Mouse (Mus musculus) limb, embryonic 10.5 days (tissue): ENCODE data around the gene Hoxb4. TPM values are rescaled to one million over a fixed set of nuclear protein-coding genes. Genes with fewer than 3 reads are reported as not detected.
A peak's percentile ranks its signal among the peaks of the same experiment; 100 is the strongest.

Source experiments
- DNase-seq: peaks from one replicate; pipeline ENCODE4 v3.0.0-alpha.2; 2017; ENCODE audit warnings: low spot score
- H3K27ac ChIP-seq: fragments of 300-500 bp; sonication (generic); 2 replicates; pipeline ENCODE4 v1.5.1; 2016; ENCODE audit warnings: mild to moderate bottlenecking
- H3K27me3 ChIP-seq: fragments of 300-500 bp; sonication (generic); 2 replicates; pipeline ENCODE4 v1.6.1; 2016; ENCODE audit warnings: low read depth, mild to moderate bottlenecking; ENCODE audit not compliant: poor library complexity, severe bottlenecking
- H3K36me3 ChIP-seq: fragments of 300-500 bp; sonication (generic); 2 replicates; pipeline ENCODE4 v1.6.1; 2016; ENCODE audit warnings: mild to moderate bottlenecking, moderate library complexity
- H3K4me1 ChIP-seq: fragments of 300-500 bp; sonication (generic); 2 replicates; pipeline ENCODE4 v1.6.1; 2016
- H3K4me3 ChIP-seq: fragments of 300-500 bp; sonication (generic); 2 replicates; pipeline ENCODE4 v1.5.1; 2016; ENCODE audit warnings: mild to moderate bottlenecking, moderate library complexity
- H3K9me3 ChIP-seq: fragments of 300-500 bp; sonication (generic); replicated peaks from 2 replicates; pipeline ENCODE4 v1.6.1; 2016; ENCODE audit warnings: mild to moderate bottlenecking
- WGBS: fragments of 180-500 bp; shearing (Covaris S2); methylation state at CpG from one replicate; pipeline ENCODE4 v1.1.7; 2016; 5-methylcytosine and 5-hydroxymethylcytosine counted together
- polyA plus RNA-seq: library from polyadenylated mRNA; unstranded; fragments of >200 nt; fragmentation: Nextera tagmentation; extraction: Ambion mirVana; gene quantifications from 2 replicates; pipeline ENCODE4 v1.2.1, GENCODE M21; 2016

Gene Hoxb4
- polyA plus RNA-seq, 1 experiment from 2014 or later: 0.89 TPM

DNA sequence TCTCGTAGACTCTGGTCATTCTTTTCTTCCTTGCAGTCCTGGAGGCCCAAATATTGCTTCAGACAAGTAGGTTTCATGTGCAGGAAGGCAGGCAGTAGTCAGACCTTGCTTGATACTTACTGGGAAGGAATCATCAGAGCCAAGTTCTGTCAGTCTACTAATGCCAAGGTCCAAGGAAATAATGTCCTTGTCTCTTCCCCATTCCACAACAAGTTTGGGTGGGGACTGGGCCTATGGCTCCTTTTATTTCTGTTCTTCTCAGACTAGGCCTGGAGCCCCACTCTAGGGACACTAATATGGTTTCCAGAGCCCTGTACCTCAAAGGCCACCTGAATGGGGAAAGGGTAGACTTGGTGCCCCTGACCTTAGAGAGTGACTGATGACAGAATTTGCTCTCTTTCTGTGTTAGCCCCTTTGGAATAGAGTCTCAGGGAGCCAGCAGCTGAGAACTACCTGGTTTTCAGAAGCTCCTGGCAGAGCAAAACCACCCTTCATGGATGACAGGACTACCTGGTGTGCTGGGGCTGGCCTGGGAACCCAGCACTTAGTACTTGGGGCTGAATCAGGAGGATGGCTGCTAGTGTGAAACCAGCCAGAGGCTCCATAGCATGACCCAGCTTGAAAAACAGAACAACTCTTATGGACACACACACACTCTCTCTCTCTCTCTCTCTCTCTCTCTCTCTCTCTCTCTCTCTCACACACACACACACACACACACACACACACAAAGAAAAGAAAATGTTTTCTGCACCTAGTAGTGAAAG, 29.4 kb upstream of the Hoxb4 start:
- Histone ChIP-seq H3K9me3 (no peaks in the 10 kb centered on the region), H3K36me3 (no peaks in the 10 kb centered on the region), H3K27ac (no peak overlapping the region), H3K4me1 (peaks cover 82% of the 10 kb centered on the region), H3K27me3 (peaks cover 99% of the 10 kb centered on the region), H3K4me3 (no peak overlapping the region)
- no peak for DNase-seq
- WGBS: 28% methylated on average over 1 of the region's 1 CpGs

DNA sequence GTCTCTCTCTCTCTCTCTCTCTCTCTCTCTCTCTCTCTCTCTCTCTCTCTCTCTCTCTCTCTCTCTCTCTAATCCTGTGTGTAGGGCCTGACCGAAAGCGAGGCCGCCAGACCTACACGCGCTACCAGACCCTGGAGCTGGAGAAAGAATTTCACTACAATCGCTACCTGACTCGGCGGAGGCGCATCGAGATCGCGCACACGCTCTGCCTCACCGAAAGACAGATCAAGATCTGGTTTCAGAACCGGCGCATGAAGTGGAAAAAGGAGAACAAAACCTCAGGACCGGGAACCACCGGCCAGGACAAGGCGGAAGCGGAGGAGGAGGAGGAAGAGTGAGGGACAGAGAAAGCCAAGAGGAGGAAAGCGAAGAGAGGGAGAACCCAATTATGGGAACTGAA, 28.8 kb upstream of the Hoxb4 start:
- Histone ChIP-seq H3K36me3 (no peaks in the 10 kb centered on the region), H3K27me3 (peaks cover 99% of the 10 kb centered on the region), H3K27ac (no peak overlapping the region), H3K9me3 (no peaks in the 10 kb centered on the region), H3K4me1 (peaks cover 80% of the 10 kb centered on the region), H3K4me3 (no peak overlapping the region)
- WGBS: 22% methylated on average over 21 of the region's 21 CpGs
- no peak for DNase-seq

DNA sequence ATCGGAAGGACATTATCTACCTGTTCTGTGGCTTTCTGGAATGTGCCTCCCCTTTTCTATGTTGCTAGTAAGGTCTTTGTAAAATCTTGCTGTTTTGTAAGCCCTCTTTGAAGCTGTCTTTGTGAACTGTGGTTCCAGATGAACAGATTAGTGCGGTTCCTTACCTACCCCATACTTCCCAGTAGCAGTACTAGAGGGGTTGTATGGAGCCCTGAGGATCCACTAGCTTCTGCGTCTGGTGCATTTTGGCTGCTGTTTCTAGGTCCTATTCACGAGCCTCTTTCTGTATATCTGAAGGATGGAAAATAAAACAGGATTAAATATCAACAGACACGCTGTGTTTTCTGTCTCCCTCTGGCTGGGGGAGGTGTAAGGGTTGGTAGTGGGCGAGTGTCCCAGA, 28.2 kb upstream of the Hoxb4 start:
- H3K27me3 ChIP-seq: peaks cover 99% of the 10 kb centered on the region

DNA sequence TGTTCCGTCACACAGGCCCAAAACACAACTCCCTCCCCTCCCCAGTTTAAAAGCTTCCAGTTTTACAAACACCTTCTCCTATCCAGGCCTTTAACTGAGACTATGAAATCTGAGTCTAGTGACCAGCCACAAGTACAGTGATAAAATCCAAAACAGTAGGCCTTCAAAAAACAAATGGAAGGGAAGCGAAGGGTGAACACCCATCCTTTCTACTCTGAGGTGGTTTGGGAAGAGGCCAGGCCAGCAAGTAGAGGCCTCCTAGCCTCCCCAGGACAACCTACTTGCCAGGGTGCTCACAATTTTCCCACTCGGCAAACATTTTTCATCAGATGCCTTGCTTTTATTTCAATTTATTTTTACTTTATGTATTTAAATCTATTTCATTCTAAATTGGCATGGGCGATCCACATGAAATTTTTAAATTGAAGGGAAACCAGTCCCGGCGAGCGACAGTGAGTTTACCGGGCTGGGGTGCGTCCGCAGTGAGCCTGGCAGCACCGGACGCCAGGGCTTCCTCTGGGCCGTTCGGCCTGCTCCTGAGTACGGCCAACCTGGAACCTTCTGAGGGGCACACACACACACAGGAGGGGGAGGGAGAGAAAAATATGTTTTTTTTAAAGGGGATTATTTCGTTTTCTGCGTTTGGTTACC, 27.2 kb upstream of the Hoxb4 start:
- Histone ChIP-seq H3K27me3 (peaks cover 99% of the 10 kb centered on the region), H3K27ac (no peak overlapping the region), H3K4me1 (peaks cover 80% of the 10 kb centered on the region), H3K36me3 (no peaks in the 10 kb centered on the region), H3K9me3 (no peaks in the 10 kb centered on the region), H3K4me3 (no peak overlapping the region)
- 16% methylated on average over 17 of the region's 17 CpGs for WGBS
- DNase-seq: no peak

More for the DNA sequence above, 28.2 kb upstream of the Hoxb4 start:
- Histone ChIP-seq H3K4me3 (no peak overlapping the region), H3K36me3 (no peaks in the 10 kb centered on the region), H3K9me3 (no peaks in the 10 kb centered on the region), H3K4me1 (peaks cover 80% of the 10 kb centered on the region), H3K27ac (no peak overlapping the region)
- WGBS: 37% methylated on average over 6 of the region's 6 CpGs
- DNase-seq: no peak

DNA sequence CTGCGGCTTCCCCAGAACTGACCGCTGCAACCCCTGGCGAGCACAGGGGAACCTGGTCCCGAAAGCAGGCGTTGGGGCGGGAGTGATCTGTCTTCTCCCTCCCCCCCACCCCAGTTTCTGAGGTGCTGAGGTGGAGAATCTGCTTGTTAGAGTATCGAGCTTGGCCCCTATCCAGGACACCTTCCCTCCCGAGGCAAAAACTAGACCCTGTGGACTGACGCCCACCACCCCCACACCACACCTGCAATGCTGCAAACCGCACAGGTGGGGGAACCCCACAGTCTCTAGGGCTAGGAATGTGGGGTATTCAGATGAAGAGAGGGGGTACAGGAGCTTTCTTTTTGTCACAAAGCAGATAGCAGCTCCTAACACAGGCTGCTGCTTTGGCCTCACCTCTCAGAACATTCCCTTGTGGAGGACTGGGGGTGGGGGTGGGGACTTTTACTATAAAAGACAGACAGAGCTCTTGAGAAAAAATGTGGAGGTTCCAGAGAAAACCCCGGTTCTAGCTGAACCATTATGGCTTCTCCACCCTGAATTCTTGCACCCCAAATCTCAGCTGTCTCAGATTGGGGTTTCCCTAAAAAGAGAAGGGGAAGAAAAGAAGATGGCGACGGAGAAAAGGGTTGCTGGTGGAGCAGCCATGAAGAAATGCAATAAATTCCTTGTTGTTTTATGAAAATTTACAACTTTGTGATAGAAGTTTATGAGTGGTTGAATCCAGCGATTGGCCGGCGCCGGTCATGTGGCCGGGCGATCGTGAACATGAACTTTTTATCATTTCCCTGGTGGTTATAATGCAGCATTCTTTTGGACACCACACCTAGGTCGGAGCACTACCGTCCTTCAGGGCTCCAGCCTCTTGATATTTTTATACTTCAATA, 26.1 kb upstream of the Hoxb4 start, which contains the start of gene Hoxb6:
Gene Hoxb6 (plus strand): TSS at position 796 of the 884 bp plus-strand sequence.
- H3K4me1 ChIP-seq: peaks cover 81% of the 10 kb centered on the region
- H3K4me3 ChIP-seq: peak within 1 kb of the TSS; percentile 56
- H3K9me3 ChIP-seq: no peaks in the 10 kb centered on the region
- no peak for DNase-seq
- peaks cover 99% of the 10 kb centered on the region for H3K27me3 ChIP-seq
- H3K36me3 ChIP-seq: no peaks in the 10 kb centered on the region
- 2% methylated on average over 22 of the region's 22 CpGs for WGBS
- peak within 1 kb of the TSS; percentile 82 for H3K27ac ChIP-seq

DNA sequence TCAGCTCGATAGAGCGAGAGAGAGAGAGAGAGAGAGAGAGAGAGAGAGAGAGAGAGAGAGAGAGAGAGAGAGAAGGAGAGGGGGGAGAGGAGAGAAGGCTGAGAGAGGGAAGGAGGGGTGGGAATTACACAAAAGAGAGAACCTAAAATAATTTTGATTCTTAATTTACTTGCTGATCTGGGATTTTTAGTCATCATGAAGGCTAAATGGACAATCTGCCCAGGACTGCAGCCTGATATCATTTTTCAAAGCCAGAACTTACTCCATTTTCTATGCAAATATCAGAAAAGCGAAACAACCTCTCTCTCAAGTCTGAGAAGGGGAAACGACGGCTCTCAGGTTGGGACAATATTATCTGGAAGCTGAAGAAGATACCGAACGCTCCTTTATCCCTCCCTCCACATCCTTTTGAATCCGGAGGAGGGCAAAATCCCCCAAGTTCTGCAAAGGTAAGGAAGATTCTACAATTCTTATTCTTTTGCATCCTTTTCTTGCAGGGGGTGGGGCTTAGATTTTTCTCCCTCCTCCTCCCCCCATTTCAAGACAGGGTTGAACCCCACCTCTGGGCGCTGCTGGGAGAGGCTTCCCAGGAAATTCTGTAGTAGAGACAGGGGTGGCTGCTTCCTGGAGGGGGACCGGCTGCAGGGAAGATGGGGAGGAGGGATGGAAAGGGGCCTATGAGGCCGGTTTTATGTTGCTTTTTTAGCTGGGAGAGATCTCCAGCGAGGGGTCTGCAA, 25.3 kb upstream of the Hoxb4 start:
- Histone ChIP-seq H3K4me1 (peaks cover 79% of the 10 kb centered on the region), H3K27me3 (peaks cover 99% of the 10 kb centered on the region), H3K9me3 (no peaks in the 10 kb centered on the region), H3K36me3 (no peaks in the 10 kb centered on the region), H3K4me3 (peak overlapping the region; percentile 56), H3K27ac (peak overlapping the region; percentile 82)
- WGBS: 6% methylated on average over 12 of the region's 12 CpGs
- no peak for DNase-seq

DNA sequence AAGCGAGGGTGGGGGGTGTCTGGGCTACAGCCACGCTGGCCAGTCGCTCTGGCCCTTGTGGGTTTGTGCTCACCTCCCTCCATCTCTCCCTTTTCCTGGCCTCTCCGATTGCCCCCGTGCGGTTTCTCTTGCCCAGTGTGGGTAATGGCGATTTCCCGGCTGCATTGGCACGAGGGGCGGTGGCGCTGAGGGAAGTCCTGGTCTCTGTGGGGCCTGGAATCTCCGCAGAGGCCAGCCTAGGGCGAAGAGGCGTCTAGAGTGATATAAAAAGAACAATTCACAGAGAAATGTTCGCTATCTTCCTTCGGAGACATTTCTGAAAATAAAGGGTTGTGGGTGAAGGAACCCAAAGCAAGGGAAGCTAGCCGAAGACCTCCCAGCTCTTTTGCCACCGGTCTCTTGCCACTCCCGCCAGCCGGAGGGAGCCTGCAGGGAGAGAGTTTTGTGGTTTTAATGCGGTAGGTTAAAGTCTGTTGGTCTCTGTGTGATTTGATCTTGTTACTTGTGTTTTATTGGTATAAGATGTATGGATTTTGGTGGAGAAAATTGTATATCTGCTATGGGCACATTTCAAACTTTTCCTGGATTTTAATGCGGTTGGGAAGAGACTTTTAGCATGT, 24.7 kb upstream of the Hoxb4 start:
- Histone ChIP-seq H3K36me3 (no peaks in the 10 kb centered on the region), H3K27me3 (peaks cover 99% of the 10 kb centered on the region), H3K9me3 (no peaks in the 10 kb centered on the region), H3K27ac (peak overlapping the region; percentile 82), H3K4me1 (peaks cover 83% of the 10 kb centered on the region), H3K4me3 (peak overlapping the region; percentile 56)
- no peak for DNase-seq
- 3% methylated on average over 22 of the region's 22 CpGs for WGBS

DNA sequence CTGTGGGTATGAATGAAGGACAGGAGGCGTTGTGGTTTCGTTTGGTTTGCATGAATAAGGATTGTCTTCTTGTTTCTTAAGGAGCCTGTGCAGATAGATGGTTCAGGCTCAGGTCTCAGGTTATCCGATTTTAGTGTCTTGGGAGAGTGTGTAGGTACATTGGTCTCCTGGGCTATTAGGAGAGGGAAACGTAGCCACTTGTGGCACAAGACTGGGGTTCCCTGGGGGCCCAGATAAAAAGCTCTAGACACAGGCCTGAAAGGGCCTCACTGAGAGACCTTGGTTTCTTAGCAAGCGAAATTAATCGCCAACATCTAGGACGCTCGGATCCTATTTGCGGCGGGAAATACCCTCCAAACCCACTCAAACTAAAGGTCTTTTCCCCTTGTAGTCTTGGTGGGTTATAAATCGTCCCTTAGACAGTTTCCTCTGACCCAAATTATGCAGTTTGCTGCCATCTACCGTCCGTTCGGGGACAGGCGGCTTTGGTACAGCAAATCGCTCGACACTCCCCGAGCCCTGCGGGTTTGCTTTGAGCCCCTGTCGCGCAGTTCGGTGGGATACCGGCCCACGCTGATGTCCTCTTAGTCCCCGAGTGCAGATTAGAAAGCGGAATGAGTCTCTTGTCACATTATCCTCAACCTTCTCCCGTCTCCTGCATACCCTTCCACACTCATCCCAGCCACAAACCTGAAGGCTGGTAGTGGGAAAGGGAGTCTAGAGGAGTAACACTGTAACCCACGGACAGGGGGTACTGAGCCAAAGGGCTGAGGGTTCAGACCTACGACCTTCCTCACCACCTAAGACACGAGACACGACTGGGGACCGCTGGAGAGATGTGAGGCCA, 23.6 kb upstream of the Hoxb4 start:
- H3K9me3 ChIP-seq: no peaks in the 10 kb centered on the region
- 1% methylated on average over 32 of the region's 32 CpGs for WGBS
- H3K4me1 ChIP-seq: peaks cover 91% of the 10 kb centered on the region
- peaks cover 99% of the 10 kb centered on the region for H3K27me3 ChIP-seq
- H3K36me3 ChIP-seq: no peaks in the 10 kb centered on the region
- H3K4me3 ChIP-seq: peak overlapping the region; percentile 56
- peak overlapping the region; percentile 19; the same call in 1 of the 2 replicates for H3K27ac ChIP-seq
- peak; percentile 91 for DNase-seq

DNA sequence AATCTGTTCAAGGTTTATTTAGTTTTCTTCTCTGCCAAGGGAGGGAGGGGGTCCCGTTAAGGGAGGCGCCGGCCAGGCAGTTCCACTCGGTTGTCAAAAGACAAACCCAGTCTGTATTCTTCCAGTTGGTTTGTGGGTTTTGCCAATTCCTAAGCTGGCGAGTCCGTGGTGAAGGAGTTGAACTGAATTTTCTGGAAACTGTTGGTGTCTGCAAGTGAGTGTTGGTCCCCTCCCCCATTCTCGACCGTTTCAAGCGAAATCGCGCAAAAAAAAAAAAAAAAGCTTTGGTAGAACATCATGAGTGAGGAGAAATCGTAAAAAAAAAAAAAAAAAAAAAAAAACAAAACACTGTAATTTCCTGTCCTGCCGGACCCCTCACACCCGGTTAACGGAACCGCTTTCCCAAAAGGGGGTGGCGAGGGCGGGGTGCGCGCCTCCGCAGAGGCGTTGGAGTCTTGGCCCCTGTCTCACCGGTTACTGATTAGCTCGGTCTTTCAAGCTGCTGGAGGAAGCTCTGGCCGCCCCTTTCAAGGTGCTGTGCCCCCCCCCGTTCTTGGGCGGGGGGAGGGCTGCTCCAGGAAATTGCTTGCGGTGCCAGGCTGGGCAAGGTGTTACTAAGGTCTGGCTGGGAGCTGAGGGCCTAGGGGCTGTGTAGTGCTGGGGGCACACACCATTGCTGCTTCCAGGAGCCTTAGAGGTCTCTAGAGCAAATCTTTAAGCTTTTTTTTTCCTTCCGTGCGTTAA, 22.8 kb upstream of the Hoxb4 start:
- Histone ChIP-seq H3K27me3 (peaks cover 99% of the 10 kb centered on the region), H3K36me3 (no peaks in the 10 kb centered on the region), H3K4me1 (peaks cover 93% of the 10 kb centered on the region), H3K9me3 (no peaks in the 10 kb centered on the region), H3K27ac (peak overlapping the region; percentile 21; the same call in 1 of the 2 replicates), H3K4me3 (peak overlapping the region; percentile 56)
- WGBS: under 1% methylated on average over 30 of the region's 30 CpGs
- no peak for DNase-seq

DNA sequence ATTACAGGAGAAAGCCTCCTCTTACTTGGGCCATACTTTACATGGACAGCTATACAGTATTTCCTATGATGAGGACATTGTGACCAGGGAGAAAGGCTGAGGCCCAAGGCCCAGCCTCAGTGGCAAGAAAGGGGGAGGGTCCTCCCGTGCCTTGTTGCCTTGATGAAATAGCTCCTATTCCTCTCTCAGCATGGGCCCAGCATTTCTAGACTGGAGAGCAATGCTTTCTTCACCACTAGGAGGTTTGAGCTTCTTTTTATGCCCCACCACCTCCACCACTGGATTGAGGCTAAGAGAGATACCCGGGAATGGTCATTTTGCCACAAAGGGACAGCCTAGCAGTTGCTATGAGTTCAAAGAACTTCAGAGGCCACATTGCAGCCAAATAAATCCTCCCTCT, 21.1 kb upstream of the Hoxb4 start:
- H3K27me3 ChIP-seq: peaks cover 100% of the 10 kb centered on the region
- no peak overlapping the region for H3K27ac ChIP-seq
- H3K4me3 ChIP-seq: no peak overlapping the region
- no peak for DNase-seq
- no peaks in the 10 kb centered on the region for H3K9me3 ChIP-seq
- peaks cover 3% of the 10 kb centered on the region; the same call in 1 of the 2 replicates for H3K36me3 ChIP-seq
- 2% methylated on average over 2 of the region's 2 CpGs for WGBS
- H3K4me1 ChIP-seq: peaks cover 95% of the 10 kb centered on the region

DNA sequence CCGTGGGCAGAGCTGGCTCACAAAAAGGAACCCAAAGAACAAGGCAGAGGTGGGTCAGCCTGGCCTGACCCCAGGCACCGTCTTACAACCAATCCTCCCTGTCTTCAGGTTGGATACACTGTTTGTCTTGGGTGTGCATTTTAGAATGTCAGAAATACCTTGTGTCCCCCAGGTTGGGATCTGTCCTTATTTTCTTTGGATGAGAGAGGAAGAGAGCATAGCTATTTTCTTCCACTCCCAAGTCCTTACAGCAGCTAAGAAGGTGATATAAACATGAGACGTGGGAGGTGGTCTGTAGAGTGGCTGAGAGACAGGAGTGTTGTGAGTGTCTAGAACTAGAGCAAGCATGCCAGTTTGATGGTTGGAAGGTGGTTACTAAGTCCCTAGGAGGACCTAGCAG, 20.6 kb upstream of the Hoxb4 start:
- no peak for DNase-seq
- Histone ChIP-seq H3K36me3 (peaks cover 3% of the 10 kb centered on the region; the same call in 1 of the 2 replicates), H3K4me1 (peaks cover 95% of the 10 kb centered on the region), H3K27ac (no peak overlapping the region), H3K4me3 (no peak overlapping the region), H3K9me3 (no peaks in the 10 kb centered on the region), H3K27me3 (peaks cover 100% of the 10 kb centered on the region)
- WGBS: 4% methylated on average over 3 of the region's 3 CpGs
